Mouse (Mus musculus): ENCODE data around the gene 1700069L16Rik. TPM values are rescaled to one million over a fixed set of nuclear protein-coding genes. Genes with fewer than 3 reads are reported as not detected.

1700069L16Rik gene
- polyA plus RNA-seq, 1 experiment from 2014 or later = not detected

- no peak overlapping the region for H3K27ac ChIP-seq
- H3K4me3 ChIP-seq (ENCODE audit: inconsistent target) = no peak overlapping the region
- H3K79me2 ChIP-seq (ENCODE audit: inconsistent target) = peaks cover 3% of the 10 kb centered on the region; the same call in 1 of the 2 replicates
- WGBS (ENCODE audit: missing documents) = 89% methylated on average over 12 of the region's 12 CpGs
- H3K36me3 ChIP-seq (ENCODE audit: inconsistent target) = no peaks in the 10 kb centered on the region
These were observed 69.8 kb downstream of the 1700069L16Rik start for GRCm38 (mm10) chr5:113654821-113655220.

DNA sequence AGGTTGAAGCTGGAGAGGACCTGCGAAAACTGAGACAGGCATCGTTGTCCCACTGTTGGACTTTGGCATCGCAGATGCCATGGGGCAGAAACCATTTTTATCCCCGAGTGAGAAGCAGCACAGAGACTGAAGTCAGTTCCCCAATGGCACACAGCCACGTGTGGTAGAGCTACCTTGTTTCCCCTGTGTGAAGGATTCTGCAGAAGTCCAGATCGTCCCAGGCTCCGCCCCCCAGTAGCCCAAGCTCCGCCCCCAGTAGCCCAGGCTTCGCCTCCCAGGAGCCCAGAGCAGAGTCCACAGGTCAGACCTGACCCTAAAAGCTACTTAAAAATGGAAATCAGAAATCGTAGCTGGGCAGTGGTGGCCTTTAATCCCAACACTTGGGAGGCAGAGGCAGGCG, 70.4 kb downstream of the 1700069L16Rik start:
- WGBS (ENCODE audit: missing documents) = 70% methylated on average over 9 of the region's 11 CpGs
- Histone ChIP-seq H3K79me2 (ENCODE audit: inconsistent target) (peaks cover 8% of the 10 kb centered on the region; the same call in 1 of the 2 replicates), H3K27ac (no peak overlapping the region), H3K36me3 (ENCODE audit: inconsistent target) (no peaks in the 10 kb centered on the region), H3K4me3 (ENCODE audit: inconsistent target) (no peak overlapping the region)

GRCm38 (mm10) chr5:113652215-113652614, 72.4 kb downstream of the 1700069L16Rik start:
- WGBS (ENCODE audit: missing documents) = 45% methylated on average over 4 of the region's 5 CpGs
- no peak overlapping the region for H3K4me3 ChIP-seq (ENCODE audit: inconsistent target)
- H3K79me2 ChIP-seq (ENCODE audit: inconsistent target) = peaks cover 19% of the 10 kb centered on the region; the same call in 1 of the 2 replicates
- H3K27ac ChIP-seq = no peak overlapping the region
- H3K36me3 ChIP-seq (ENCODE audit: inconsistent target) = no peaks in the 10 kb centered on the region

DNA sequence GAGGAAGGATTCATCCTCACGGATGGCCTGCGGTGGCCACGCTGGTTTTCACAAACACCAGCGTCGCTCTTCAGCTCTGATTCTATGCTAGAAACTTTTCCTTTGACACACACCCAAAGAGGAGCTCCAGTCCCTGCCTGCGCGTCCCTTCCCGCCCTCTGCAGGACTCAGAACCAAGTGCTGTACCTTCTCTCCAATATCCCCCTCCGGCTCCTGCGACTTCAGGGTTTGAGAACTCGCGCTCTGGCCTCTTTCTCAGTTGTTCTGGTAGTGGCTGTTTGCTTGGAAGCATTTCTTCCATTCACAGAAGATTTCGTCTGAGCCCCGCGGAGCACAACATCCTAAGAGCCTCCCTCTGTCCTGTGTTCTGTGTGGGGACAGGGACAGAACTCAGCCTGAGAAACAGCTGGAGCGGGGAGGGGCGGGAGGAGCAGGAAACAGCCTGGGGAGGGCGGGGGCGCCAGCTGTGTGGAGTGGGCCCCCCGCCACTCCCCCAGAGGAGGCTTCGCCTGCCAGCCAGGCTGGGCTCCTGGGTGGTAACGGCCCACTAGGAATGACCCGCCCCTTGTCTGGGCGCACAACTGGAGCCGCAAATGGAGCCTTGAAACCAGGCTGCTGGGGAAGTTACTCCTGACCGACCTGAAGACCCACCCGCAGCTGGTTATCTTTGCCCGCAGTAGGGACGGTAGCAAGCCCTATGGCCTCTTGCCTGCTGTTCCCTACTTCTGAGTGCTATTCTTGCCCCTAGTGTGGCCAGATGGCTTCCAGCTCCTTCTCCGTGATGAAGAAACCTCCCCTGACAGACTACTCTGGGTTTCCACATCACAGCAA, 74.3 kb downstream of the 1700069L16Rik start, which contains the start of gene Cmklr1:
Cmklr1 (minus strand) TSS at position 392 of the 831 bp plus-strand sequence.
- Histone ChIP-seq H3K27ac (peak within 1 kb of the TSS; percentile 82), H3K79me2 (ENCODE audit: inconsistent target) (peaks cover 35% of the 10 kb centered on the region; the same call in 1 of the 2 replicates), H3K4me3 (ENCODE audit: inconsistent target) (peak within 1 kb of the TSS; percentile 11; the same call in 1 of the 2 replicates), H3K36me3 (ENCODE audit: inconsistent target) (no peaks in the 10 kb centered on the region)
- WGBS (ENCODE audit: missing documents) = 30% methylated on average over 30 of the region's 30 CpGs

DNA sequence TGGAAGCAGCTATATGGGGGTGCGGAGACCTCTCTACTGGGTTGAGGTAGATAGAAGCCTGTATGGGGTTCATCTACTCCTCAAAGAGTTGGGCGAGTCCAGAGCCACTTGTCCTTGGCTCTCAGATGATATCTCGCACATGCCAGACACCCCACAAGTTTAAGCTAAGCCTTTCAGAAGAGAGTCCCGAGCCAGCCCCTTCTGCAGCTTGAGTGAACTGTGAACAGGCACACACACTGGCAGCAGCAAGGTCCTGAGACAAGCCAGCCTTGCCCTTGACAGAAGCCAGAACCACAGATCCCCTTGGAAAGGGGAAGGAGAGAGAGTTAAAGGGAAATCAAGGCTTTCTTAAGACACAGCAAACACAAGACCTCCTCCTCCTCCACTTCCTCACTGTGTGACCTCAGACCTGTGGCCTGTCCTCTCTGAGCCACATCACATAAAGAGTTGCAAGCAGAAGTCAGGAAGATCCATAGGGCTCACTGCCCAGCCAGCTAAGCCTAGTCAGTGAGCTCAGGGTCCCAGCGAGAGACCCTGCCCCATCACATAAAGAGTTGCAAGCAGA, 75.8 kb downstream of the 1700069L16Rik start:
- no peaks in the 10 kb centered on the region for H3K36me3 ChIP-seq (ENCODE audit: inconsistent target)
- peak overlapping the region; percentile 82 for H3K27ac ChIP-seq
- 68% methylated on average over 5 of the region's 5 CpGs for WGBS (ENCODE audit: missing documents)
- H3K4me3 ChIP-seq (ENCODE audit: inconsistent target) = no peak overlapping the region
- H3K79me2 ChIP-seq (ENCODE audit: inconsistent target) = peaks cover 48% of the 10 kb centered on the region; the same call in 1 of the 2 replicates

DNA sequence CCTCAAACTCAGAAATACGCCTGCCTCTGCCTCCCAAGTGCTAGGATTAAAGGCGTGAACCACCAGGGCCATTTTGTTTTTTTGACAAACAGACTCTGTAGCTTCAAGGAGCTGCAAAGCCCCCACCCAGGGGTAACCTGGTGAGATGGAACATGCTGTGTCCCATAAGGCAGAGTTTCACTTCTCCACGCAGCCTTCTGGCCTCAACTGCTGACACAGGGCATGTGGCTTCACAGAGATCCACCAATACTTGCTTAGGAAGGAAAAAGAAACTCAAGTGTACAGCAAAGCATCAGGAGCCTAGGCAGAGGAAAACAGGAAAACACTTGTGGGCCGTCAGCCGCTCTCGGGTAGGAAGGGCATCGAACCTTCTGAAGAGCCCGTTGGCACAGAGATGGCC, 77.4 kb downstream of the 1700069L16Rik start:
- no peaks in the 10 kb centered on the region for H3K36me3 ChIP-seq (ENCODE audit: inconsistent target)
- 28% methylated on average over 8 of the region's 8 CpGs for WGBS (ENCODE audit: missing documents)
- peak overlapping the region; percentile 82 for H3K27ac ChIP-seq
- H3K79me2 ChIP-seq (ENCODE audit: inconsistent target) = peaks cover 64% of the 10 kb centered on the region; the same call in 1 of the 2 replicates
- H3K4me3 ChIP-seq (ENCODE audit: inconsistent target) = no peak overlapping the region

- peak overlapping the region; percentile 45 for H3K27ac ChIP-seq
- peaks cover 85% of the 10 kb centered on the region; the same call in 1 of the 2 replicates for H3K79me2 ChIP-seq (ENCODE audit: inconsistent target)
- 25% methylated on average over 4 of the region's 4 CpGs for WGBS (ENCODE audit: missing documents)
- H3K36me3 ChIP-seq (ENCODE audit: inconsistent target) = peaks cover 4% of the 10 kb centered on the region; the same call in 1 of the 2 replicates
- H3K4me3 ChIP-seq (ENCODE audit: inconsistent target) = no peak overlapping the region
These were observed 80.1 kb downstream of the 1700069L16Rik start for GRCm38 (mm10) chr5:113644520-113644919.

- Histone ChIP-seq H3K27ac (no peak overlapping the region), H3K4me3 (ENCODE audit: inconsistent target) (no peak overlapping the region), H3K36me3 (ENCODE audit: inconsistent target) (peaks cover 8% of the 10 kb centered on the region; the same call in 1 of the 2 replicates), H3K79me2 (ENCODE audit: inconsistent target) (peaks cover 91% of the 10 kb centered on the region; the same call in 1 of the 2 replicates)
- WGBS (ENCODE audit: missing documents) = 60% methylated on average over 18 of the region's 18 CpGs
These were observed 81.3 kb downstream of the 1700069L16Rik start for GRCm38 (mm10) chr5:113643107-113643848.

Other genes starting within 250 kb of the 1700069L16Rik start
- gene Wscd2, start 234.4 kb downstream of the 1700069L16Rik start, polyA plus RNA-seq (2018) = not detected in 3 replicates
- gene Cmklr1, start 74.3 kb downstream of the 1700069L16Rik start, polyA plus RNA-seq (2018) = 26.6 to 82.0 TPM (median 61.8 TPM) in 3 replicates
- 5.1 to 5.8 TPM (median 5.5 TPM) in 3 replicates for gene Ficd, start 11.0 kb upstream of the 1700069L16Rik start, polyA plus RNA-seq (2018)
- gene Sart3, start 47.7 kb upstream of the 1700069L16Rik start, polyA plus RNA-seq (2018) = 19.3 to 20.3 TPM (median 20.2 TPM) in 3 replicates
- gene Iscu, start 48.0 kb upstream of the 1700069L16Rik start, polyA plus RNA-seq (2018) = 106 to 116 TPM (median 106 TPM) in 3 replicates
- 0.27 to 1.2 TPM in 2 of 3 replicates, not detected in the other for gene Tmem119, start 75.7 kb upstream of the 1700069L16Rik start, polyA plus RNA-seq (2018)
- 139 to 375 TPM (median 273 TPM) in 3 replicates for gene Selplg, start 107.9 kb upstream of the 1700069L16Rik start, polyA plus RNA-seq (2018)
- gene Coro1c, start 184.0 kb upstream of the 1700069L16Rik start, polyA plus RNA-seq (2018) = 171 to 329 TPM (median 266 TPM) in 3 replicates